Mouse (Mus musculus) ovary, adult 18-20 months (tissue): Measurements from ENCODE around the gene Casp3.

ENCODE experiments used
- DNase-seq: peaks from one replicate; pipeline ENCODE4 v3.0.0; 2022; ENCODE audit warnings: low spot score, mixed read lengths

Gene Casp3

DNA sequence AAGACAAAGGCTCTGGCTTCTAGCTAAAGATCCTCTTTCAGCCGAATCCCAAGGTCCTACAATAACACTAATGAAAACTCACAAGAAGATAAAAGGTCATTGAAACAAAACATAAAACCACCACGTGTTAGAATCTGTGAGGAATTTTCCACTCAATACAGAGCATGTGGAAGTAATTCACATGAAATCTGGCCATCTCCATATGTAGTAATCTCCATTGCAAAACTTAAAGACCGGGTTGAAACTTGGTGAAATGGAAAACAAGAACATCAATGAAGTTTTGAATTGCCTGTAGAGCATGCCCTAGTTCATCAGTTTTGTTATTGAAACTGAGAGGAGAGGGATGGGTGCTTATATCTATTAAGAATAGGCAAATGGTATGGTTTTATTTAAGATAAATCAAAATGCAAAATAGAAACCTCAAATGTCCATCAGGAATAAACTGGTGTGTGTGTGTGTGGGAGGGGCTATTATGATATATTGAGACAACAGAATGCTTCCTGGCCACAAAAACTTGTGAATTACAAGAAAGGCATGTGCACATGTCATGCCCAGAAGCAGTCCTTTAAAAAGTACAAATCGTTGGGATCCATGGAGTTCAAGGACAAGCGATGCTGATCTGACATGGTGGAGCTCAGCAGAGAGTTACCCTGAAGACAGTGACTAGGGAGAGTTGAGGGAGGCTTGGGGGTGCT lies 63.7 kb downstream of the Casp3 start:
- DNase-seq: no peak

GRCm38 (mm10) chr8:46686664-46687336 lies 69.7 kb downstream of the Casp3 start:
- peak; percentile 85 for DNase-seq
